Mouse (Mus musculus): ENCODE data around the gene Zcchc17. TPM values are rescaled to one million over a fixed set of nuclear protein-coding genes. Genes with fewer than 3 reads are reported as not detected.

Zcchc17 gene
- 44.1 and 48.7 TPM in 2 replicates for polyA plus RNA-seq (2015; fragmentation: Nextera tagmentation; extraction: Ambion mirVana)

DNA sequence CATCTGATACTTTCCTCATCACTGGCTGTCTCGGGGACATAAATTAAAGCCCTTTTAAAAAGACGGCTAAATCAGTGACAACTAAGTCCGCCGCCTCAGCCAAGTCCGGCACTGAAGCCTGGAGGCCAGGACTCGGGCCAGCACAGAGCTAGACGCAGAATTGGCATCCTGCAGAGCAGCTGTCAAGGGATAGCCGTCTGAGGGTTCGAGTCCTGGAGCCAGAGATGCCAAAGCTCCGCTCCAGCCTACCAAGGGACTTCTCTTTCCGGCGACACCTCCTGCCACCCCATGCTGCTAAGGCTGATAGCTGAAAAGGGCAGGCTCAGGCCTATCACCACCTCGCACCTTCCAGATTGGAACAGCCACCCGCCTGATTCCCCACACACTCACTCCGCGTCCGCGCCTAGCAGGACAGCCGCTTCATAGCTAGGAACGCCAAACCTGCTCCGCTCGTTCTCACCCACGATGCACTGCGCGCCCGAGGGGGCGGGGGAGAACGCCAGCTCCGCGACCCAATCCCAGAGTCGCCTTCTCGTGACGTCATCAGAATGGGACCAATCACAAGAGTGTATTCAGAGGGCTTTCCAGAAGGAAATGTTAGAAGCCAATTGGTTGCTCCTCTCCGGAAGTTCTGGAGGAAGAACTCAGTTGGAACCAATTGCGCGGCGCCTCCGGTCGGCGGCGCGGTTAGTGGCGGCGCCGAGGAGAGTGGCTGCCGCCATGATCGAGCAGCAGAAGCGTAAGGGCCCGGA, at the start of gene Zcchc17, which contains the start of gene Snrnp40:
Gene Zcchc17, minus strand, starts transcription at position 458 of the 752 bp plus-strand sequence.
Gene Snrnp40, plus strand, starts transcription at position 647 of the 752 bp plus-strand sequence.
- H3K27ac ChIP-seq (ENCODE audit: low read length), result peak within 1 kb of the TSS; percentile 88
- H3K4me3 ChIP-seq (ENCODE audit: low read length), result peak within 1 kb of the TSS; percentile 90
- WGBS, result under 1% methylated on average over 49 of the region's 49 CpGs
- H3K4me2 ChIP-seq (ENCODE audit: low read depth, low read length), result peak within 1 kb of the TSS; percentile 86
- ATAC-seq (replicated peaks; ENCODE audit: extremely low read depth, insufficient read depth, low FRiP score), result peak; percentile 99
- no peaks in the 10 kb centered on the region for H3K9me3 ChIP-seq (replicated peaks; ENCODE audit: control insufficient read depth, low read length)
- H3K9ac ChIP-seq (ENCODE audit: low read length), result peak within 1 kb of the TSS; percentile 93
- H3K27me3 ChIP-seq (ENCODE audit: control insufficient read depth, insufficient read depth, low read length), result no peaks in the 10 kb centered on the region
- peaks cover 18% of the 10 kb centered on the region for H3K4me1 ChIP-seq (ENCODE audit: control insufficient read depth, insufficient read depth, low read length)
- H3K36me3 ChIP-seq (ENCODE audit: control insufficient read depth, insufficient read depth), result peaks cover 17% of the 10 kb centered on the region

DNA sequence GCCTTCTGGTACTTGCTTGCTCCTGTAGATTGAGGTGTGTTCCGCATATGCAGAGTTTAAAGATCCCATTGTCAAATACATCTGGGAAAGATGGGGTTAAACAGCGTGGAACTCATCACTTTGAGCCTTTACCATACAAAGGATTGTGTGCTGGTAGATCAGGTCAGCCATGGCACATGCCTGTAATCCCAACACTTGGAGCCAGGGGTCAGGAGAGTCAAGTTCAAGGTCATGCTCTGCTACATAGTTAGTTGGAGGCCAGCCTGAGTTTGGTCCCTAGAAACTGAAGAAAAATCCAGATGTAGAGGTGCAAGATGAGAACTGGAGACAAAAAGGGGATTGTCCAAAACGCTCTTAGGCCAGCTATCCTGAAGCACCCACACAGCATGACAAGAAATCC, 31.5 kb upstream of the Zcchc17 start:
- Histone ChIP-seq H3K27ac (ENCODE audit: low read length) (no peak overlapping the region), H3K9me3 (replicated peaks; ENCODE audit: control insufficient read depth, low read length) (no peaks in the 10 kb centered on the region), H3K36me3 (ENCODE audit: control insufficient read depth, insufficient read depth) (peaks cover 31% of the 10 kb centered on the region), H3K27me3 (ENCODE audit: control insufficient read depth, insufficient read depth, low read length) (no peaks in the 10 kb centered on the region), H3K4me3 (ENCODE audit: low read length) (no peak overlapping the region), H3K4me1 (ENCODE audit: control insufficient read depth, insufficient read depth, low read length) (no peaks in the 10 kb centered on the region), H3K4me2 (ENCODE audit: low read depth, low read length) (no peak overlapping the region), H3K9ac (ENCODE audit: low read length) (no peak overlapping the region)
- WGBS, result 70% methylated on average over 3 of the region's 3 CpGs
- no peak for ATAC-seq (replicated peaks; ENCODE audit: extremely low read depth, insufficient read depth, low FRiP score)

DNA sequence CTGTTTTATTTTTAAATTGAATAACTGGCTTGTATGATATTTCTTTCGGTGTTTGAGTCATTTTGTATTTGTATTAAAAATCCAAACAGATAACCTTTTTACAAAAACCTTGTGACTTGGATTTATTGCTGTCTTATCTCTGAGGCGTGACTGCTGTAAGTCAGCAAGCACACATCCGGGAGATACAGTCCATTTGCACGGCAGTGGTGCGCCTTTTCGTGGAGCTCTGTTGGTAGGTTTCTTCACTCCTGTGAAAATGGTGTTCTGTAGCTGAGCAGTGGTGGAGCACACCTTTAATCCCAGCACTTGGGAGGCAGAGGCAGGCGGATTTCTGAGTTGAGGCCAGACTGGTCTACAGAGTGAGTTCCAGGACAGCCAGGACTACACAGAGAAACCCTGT, 30.2 kb upstream of the Zcchc17 start:
- Histone ChIP-seq H3K9me3 (replicated peaks; ENCODE audit: control insufficient read depth, low read length) (no peaks in the 10 kb centered on the region), H3K27me3 (ENCODE audit: control insufficient read depth, insufficient read depth, low read length) (no peaks in the 10 kb centered on the region), H3K4me1 (ENCODE audit: control insufficient read depth, insufficient read depth, low read length) (no peaks in the 10 kb centered on the region), H3K9ac (ENCODE audit: low read length) (no peak overlapping the region), H3K36me3 (ENCODE audit: control insufficient read depth, insufficient read depth) (peaks cover 34% of the 10 kb centered on the region), H3K4me3 (ENCODE audit: low read length) (no peak overlapping the region), H3K4me2 (ENCODE audit: low read depth, low read length) (no peak overlapping the region), H3K27ac (ENCODE audit: low read length) (no peak overlapping the region)
- WGBS, result 85% methylated on average over 7 of the region's 7 CpGs
- ATAC-seq (replicated peaks; ENCODE audit: extremely low read depth, insufficient read depth, low FRiP score), result no peak

DNA sequence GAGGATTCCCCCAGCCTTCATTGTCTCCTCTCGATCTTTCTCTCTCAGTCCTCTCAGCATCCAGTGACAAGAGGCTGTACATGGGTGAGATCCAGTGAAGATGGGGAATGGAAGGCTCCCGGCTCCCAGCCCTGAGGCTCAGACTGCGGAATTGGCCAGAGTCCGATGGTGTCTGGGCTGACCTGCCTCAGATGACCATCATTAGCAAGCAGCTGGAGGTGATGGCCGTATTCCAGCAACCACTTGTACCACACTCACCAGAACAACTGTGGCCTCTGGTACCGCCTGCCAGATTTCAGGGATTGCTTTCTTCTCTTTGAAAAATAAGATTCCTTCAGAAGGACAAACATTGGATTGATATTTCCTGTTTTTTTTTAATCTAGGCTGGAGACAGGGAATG, 29.8 kb upstream of the Zcchc17 start:
- Histone ChIP-seq H3K9ac (ENCODE audit: low read length) (no peak overlapping the region), H3K4me2 (ENCODE audit: low read depth, low read length) (no peak overlapping the region), H3K4me1 (ENCODE audit: control insufficient read depth, insufficient read depth, low read length) (no peaks in the 10 kb centered on the region), H3K36me3 (ENCODE audit: control insufficient read depth, insufficient read depth) (peaks cover 38% of the 10 kb centered on the region), H3K4me3 (ENCODE audit: low read length) (no peak overlapping the region), H3K27ac (ENCODE audit: low read length) (no peak overlapping the region), H3K9me3 (replicated peaks; ENCODE audit: control insufficient read depth, low read length) (no peaks in the 10 kb centered on the region), H3K27me3 (ENCODE audit: control insufficient read depth, insufficient read depth, low read length) (no peaks in the 10 kb centered on the region)
- no peak for ATAC-seq (replicated peaks; ENCODE audit: extremely low read depth, insufficient read depth, low FRiP score)
- 83% methylated on average over 6 of the region's 6 CpGs for WGBS

DNA sequence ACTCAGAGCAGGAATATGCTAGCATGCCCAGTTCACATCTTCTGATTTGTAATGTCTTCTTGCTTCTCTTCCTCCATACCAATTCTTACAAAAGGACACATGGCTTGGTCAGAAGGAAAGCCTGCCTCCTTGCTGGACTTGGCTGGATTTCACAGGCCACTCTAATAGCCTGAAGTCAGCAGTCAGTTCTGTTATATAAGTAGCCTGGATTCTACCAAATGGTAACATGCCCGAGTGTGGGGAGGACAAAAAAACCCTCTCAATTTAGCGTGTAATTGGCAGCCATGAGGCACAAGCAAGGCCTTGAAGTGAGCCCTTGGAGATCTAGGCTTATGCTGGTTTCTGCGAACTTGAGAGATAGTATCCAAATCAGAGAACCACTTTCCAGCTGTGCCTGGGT, 27.5 kb upstream of the Zcchc17 start:
- Histone ChIP-seq H3K36me3 (ENCODE audit: control insufficient read depth, insufficient read depth) (peaks cover 44% of the 10 kb centered on the region), H3K27me3 (ENCODE audit: control insufficient read depth, insufficient read depth, low read length) (no peaks in the 10 kb centered on the region), H3K9me3 (replicated peaks; ENCODE audit: control insufficient read depth, low read length) (no peaks in the 10 kb centered on the region), H3K27ac (ENCODE audit: low read length) (no peak overlapping the region), H3K4me2 (ENCODE audit: low read depth, low read length) (no peak overlapping the region), H3K4me3 (ENCODE audit: low read length) (no peak overlapping the region), H3K4me1 (ENCODE audit: control insufficient read depth, insufficient read depth, low read length) (no peaks in the 10 kb centered on the region), H3K9ac (ENCODE audit: low read length) (no peak overlapping the region)
- no peak for ATAC-seq (replicated peaks; ENCODE audit: extremely low read depth, insufficient read depth, low FRiP score)
- 86% methylated on average over 3 of the region's 3 CpGs for WGBS

DNA sequence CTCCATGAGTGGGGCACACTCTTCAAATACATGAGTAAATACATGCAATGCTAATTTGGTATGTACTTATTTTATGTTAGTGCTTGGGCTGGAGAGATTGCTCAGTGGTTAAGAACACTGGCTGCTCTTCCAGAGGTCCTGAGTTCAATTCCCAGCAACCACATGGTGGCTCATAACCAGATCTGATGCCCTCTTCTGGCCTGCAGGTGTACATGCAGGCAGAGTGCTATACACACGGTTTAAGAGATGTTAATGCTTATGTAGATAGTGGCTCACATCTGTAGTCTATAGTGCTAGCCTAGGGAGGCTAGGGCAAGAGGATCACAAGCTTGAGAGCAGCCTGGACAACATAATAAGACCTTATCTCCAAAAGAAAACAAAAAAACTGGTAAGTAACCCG, 20.7 kb upstream of the Zcchc17 start:
- Histone ChIP-seq H3K27ac (ENCODE audit: low read length) (no peak overlapping the region), H3K4me3 (ENCODE audit: low read length) (no peak overlapping the region), H3K9ac (ENCODE audit: low read length) (no peak overlapping the region), H3K4me1 (ENCODE audit: control insufficient read depth, insufficient read depth, low read length) (no peaks in the 10 kb centered on the region), H3K27me3 (ENCODE audit: control insufficient read depth, insufficient read depth, low read length) (no peaks in the 10 kb centered on the region), H3K36me3 (ENCODE audit: control insufficient read depth, insufficient read depth) (peaks cover 58% of the 10 kb centered on the region), H3K9me3 (replicated peaks; ENCODE audit: control insufficient read depth, low read length) (peaks cover 3% of the 10 kb centered on the region; the same call in 1 of the 2 replicates), H3K4me2 (ENCODE audit: low read depth, low read length) (no peak overlapping the region)
- 82% methylated on average over 2 of the region's 2 CpGs for WGBS
- no peak for ATAC-seq (replicated peaks; ENCODE audit: extremely low read depth, insufficient read depth, low FRiP score)

DNA sequence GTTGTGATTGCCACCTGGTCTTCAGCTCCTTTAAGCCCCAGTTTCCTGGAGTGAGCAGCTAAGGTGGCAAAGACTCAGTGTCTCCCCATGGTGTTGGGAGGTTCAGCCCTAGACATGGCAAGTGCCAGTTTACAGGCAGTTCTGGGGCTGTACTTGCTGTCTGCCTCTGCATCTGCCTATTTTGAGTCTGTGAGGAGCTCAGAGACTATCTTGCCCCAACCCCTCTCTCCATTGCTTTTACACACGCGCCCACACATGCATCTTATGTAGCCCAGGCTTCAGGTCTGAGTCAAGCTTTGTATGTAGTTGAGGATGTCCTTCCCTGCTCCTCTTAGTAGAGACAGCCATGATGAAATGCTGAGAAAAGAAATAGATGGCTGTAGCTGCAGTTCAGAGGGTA, 19.4 kb upstream of the Zcchc17 start:
- peaks cover 57% of the 10 kb centered on the region for H3K36me3 ChIP-seq (ENCODE audit: control insufficient read depth, insufficient read depth)
- no peaks in the 10 kb centered on the region for H3K4me1 ChIP-seq (ENCODE audit: control insufficient read depth, insufficient read depth, low read length)
- H3K27ac ChIP-seq (ENCODE audit: low read length), result no peak overlapping the region
- H3K9me3 ChIP-seq (replicated peaks; ENCODE audit: control insufficient read depth, low read length), result peaks cover 3% of the 10 kb centered on the region; the same call in 1 of the 2 replicates
- no peak overlapping the region for H3K9ac ChIP-seq (ENCODE audit: low read length)
- no peak overlapping the region for H3K4me2 ChIP-seq (ENCODE audit: low read depth, low read length)
- no peaks in the 10 kb centered on the region for H3K27me3 ChIP-seq (ENCODE audit: control insufficient read depth, insufficient read depth, low read length)
- 100% methylated on average over 2 of the region's 2 CpGs for WGBS
- ATAC-seq (replicated peaks; ENCODE audit: extremely low read depth, insufficient read depth, low FRiP score), result no peak
- H3K4me3 ChIP-seq (ENCODE audit: low read length), result no peak overlapping the region

DNA sequence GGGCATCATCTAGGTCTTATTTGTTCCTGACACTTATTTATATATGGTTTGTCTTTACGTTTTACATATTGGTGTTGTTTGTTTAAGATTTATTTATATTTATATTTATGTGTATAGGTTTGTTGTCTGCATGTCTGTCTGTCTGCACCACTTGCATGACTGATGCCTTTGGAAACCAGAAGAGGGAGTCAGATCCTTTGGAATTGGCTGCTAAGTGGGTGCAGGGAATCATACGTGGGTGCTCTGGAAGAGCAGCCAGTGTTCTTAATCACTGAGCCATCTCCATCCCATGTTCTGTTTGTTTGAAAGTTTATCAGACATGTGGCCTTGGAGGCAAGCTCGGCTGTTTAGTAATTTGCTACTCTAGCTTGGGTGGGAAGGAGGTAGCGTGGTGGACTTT, 17.8 kb upstream of the Zcchc17 start:
- H3K4me1 ChIP-seq (ENCODE audit: control insufficient read depth, insufficient read depth, low read length), result no peaks in the 10 kb centered on the region
- H3K4me3 ChIP-seq (ENCODE audit: low read length), result no peak overlapping the region
- H3K27ac ChIP-seq (ENCODE audit: low read length), result no peak overlapping the region
- peaks cover 69% of the 10 kb centered on the region for H3K36me3 ChIP-seq (ENCODE audit: control insufficient read depth, insufficient read depth)
- no peak overlapping the region for H3K9ac ChIP-seq (ENCODE audit: low read length)
- no peak overlapping the region for H3K4me2 ChIP-seq (ENCODE audit: low read depth, low read length)
- H3K27me3 ChIP-seq (ENCODE audit: control insufficient read depth, insufficient read depth, low read length), result no peaks in the 10 kb centered on the region
- WGBS, result 77% methylated on average over 4 of the region's 4 CpGs
- peaks cover 3% of the 10 kb centered on the region; the same call in 1 of the 2 replicates for H3K9me3 ChIP-seq (replicated peaks; ENCODE audit: control insufficient read depth, low read length)
- ATAC-seq (replicated peaks; ENCODE audit: extremely low read depth, insufficient read depth, low FRiP score), result no peak

DNA sequence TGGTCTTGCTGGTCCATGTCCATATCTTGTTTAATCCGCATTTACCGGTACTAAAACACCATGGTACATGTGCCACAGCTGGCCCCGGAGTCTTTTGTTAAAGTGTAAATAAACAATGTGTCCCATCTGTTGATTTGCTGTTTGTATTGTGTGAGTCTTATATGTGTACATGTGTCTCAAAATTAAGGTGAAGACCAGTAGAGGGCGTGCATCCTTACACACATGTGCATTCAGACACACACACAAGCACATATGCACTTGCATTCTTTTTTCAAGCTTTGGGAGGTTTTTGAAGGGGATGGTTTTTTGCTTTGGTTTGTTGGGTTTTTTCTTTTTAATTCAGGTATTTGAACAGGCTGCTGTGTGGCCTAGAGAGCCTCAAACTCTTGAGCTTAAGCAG, 16.9 kb upstream of the Zcchc17 start:
- Histone ChIP-seq H3K4me3 (ENCODE audit: low read length) (no peak overlapping the region), H3K9ac (ENCODE audit: low read length) (no peak overlapping the region), H3K36me3 (ENCODE audit: control insufficient read depth, insufficient read depth) (peaks cover 68% of the 10 kb centered on the region), H3K27me3 (ENCODE audit: control insufficient read depth, insufficient read depth, low read length) (no peaks in the 10 kb centered on the region), H3K4me1 (ENCODE audit: control insufficient read depth, insufficient read depth, low read length) (no peaks in the 10 kb centered on the region), H3K9me3 (replicated peaks; ENCODE audit: control insufficient read depth, low read length) (peaks cover 3% of the 10 kb centered on the region; the same call in 1 of the 2 replicates), H3K27ac (ENCODE audit: low read length) (no peak overlapping the region), H3K4me2 (ENCODE audit: low read depth, low read length) (no peak overlapping the region)
- no peak for ATAC-seq (replicated peaks; ENCODE audit: extremely low read depth, insufficient read depth, low FRiP score)
- WGBS, result 90% methylated on average over 4 of the region's 4 CpGs

Measured in heart, embryonic 16.5 days (tissue).